Mouse (Mus musculus) bone marrow macrophage, adult 2 months (primary cell): ENCODE results near the gene Ftl1. TPM values are rescaled to one million over a fixed set of nuclear protein-coding genes. Genes with fewer than 3 reads are reported as not detected.
"Not testable (repeated sequence)": the region's sequence is repeated elsewhere in the genome, so short reads cannot be mapped to it uniquely, and the experiment has no call there.

Experiments used
- H3K27ac ChIP-seq: 2 replicates; pipeline ENCODE4 v1.5.1; 2012; ENCODE audit warnings: low read depth, low read length; ENCODE audit not compliant: insufficient read depth
- H3K4me1 ChIP-seq: 2 replicates; pipeline ENCODE4 v1.6.1; 2012; ENCODE audit warnings: low read length; ENCODE audit not compliant: control insufficient read depth, insufficient read depth
- H3K4me3 ChIP-seq: 2 replicates; pipeline ENCODE4 v1.5.1; 2012; ENCODE audit warnings: mild to moderate bottlenecking, low read length, moderate library complexity; ENCODE audit not compliant: insufficient read depth
- CTCF ChIP-seq: IDR thresholded peaks from 2 replicates; pipeline ENCODE4 v1.5.1; 2012; ENCODE audit warnings: low read depth, mild to moderate bottlenecking, low read length, moderate library complexity
- POLR2A ChIP-seq: IDR thresholded peaks from 2 replicates; pipeline ENCODE4 v1.6.1; 2012; ENCODE audit warnings: mild to moderate bottlenecking, low read depth, low read length, borderline replicate concordance
- polyA plus RNA-seq: library from polyadenylated mRNA; stranded (reverse); fragments of >200 nt; gene quantifications from 2 replicates; pipeline ENCODE4 v1.2.4, GENCODE M21; 2012; ENCODE audit not compliant: missing spikeins, insufficient read depth, insufficient read length

The Ftl1 gene
- polyA plus RNA-seq, 1 experiment = 20,120 TPM

- peaks cover 21% of the 10 kb centered on the region for H3K4me1 ChIP-seq
- no peak overlapping the region for H3K27ac ChIP-seq
- H3K4me3 ChIP-seq = no peak overlapping the region
- TF ChIP-seq CTCF (no peak), POLR2A (no peak)
Measured at GRCm38 (mm10) chr7:45489578-45489977, 29.9 kb upstream of the Ftl1 start.

DNA sequence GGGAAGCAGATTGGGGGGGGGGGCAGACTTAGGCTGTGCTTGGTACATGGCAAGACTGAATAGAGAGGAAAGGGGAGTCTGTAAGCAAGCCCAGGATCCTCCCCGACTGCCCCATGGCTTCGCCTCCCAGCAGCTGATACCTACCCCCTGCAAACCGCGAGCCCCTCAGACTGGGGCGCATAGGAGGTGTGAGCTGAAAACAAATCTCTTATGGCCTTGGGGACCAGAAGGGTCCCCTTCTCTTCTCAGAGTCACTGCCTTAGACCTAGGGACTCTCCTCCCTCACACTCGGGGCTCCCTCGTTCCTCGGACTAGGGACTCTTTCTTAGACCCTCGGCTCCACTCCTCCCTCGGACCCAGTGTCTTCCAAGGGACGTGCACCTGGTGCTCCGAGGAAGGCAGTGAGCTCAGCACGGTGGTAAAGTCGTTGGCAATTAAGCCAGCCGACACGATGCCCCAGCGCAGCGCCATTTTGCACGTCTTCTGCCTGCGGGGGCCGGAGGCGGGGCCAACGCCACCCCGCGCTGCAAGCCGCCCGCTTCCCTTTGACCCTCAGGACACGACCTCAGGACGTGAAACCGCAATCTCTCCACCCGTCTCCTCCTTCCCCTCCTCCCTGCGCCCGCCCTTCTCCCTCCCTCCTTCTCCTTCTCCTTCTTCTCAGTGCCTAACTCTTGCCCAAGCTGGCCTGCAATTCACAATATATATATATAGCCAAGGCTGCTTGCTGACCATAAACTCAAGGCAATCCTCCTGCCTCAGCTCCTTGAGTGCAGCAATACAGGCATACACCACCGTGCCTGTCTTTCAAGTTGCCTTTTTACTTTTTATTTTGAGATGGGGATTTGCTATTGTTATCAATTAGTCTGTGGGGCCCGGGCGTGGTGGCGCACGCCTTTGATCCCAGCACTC, 28.9 kb upstream of the Ftl1 start, which contains the start of gene Dhdh:
Gene Dhdh (minus strand): TSS at position 513 of the 912 bp plus-strand sequence.
- H3K4me3 ChIP-seq = peak within 1 kb of the TSS; percentile 79
- peak within 1 kb of the TSS; percentile 54 for H3K27ac ChIP-seq

GRCm38 (mm10) chr7:45487861-45488292, 28.2 kb upstream of the Ftl1 start:
- no peak overlapping the region for H3K27ac ChIP-seq
- TF ChIP-seq CTCF (no peak), POLR2A (no peak)
- peaks cover 21% of the 10 kb centered on the region for H3K4me1 ChIP-seq
- peak overlapping the region; percentile 79 for H3K4me3 ChIP-seq

More for the DNA sequence above, 28.9 kb upstream of the Ftl1 start, which contains the start of gene Dhdh:
- 0 out of 2 replicates have a peak, but pooled peaks have one; percentile 7 for TF ChIP-seq CTCF
- TF ChIP-seq POLR2A = peak; percentile 49; the same call in 1 of the 2 replicates
- peaks cover 21% of the 10 kb centered on the region for H3K4me1 ChIP-seq

GRCm38 (mm10) chr7:45486761-45487415, 27.2 kb upstream of the Ftl1 start, which contains the start of gene Gm45808:
TSS of gene Gm45808 (minus strand) at chr7:45486811.
- H3K4me3 ChIP-seq = peak within 1 kb of the TSS; percentile 79; the same call in 1 of the 2 replicates
- no peak within 1 kb of the TSS for H3K27ac ChIP-seq
- H3K4me1 ChIP-seq = peaks cover 21% of the 10 kb centered on the region
- TF ChIP-seq CTCF = no peak
- no peak for TF ChIP-seq POLR2A

- no peak overlapping the region for H3K4me3 ChIP-seq
- TF ChIP-seq POLR2A = no peak
- TF ChIP-seq CTCF = no peak
- no peak overlapping the region for H3K27ac ChIP-seq
- H3K4me1 ChIP-seq = peaks cover 20% of the 10 kb centered on the region
Measured at GRCm38 (mm10) chr7:45486158-45486557, 26.5 kb upstream of the Ftl1 start.

DNA sequence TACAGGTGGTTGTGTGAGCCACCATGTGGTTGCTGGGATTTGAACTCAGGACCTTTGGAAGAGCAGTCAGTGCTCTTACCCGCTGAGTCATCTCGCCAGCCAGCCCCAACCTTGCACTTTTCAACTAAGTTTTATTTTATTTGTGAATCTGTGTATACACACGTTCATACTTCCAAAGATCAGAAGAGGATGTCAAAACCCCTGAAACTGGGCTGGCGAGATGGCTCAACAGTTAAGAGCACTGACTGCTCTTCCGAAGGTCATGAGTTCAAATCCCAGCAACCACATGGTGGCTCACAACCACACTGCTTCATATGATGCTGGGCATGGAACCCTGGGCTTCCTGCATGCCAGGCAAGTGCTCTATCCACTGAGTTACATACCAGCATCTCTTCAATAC, 25.3 kb upstream of the Ftl1 start:
- not testable (repeated sequence) for H3K27ac ChIP-seq, H3K4me3 ChIP-seq
- H3K4me1 ChIP-seq = peaks cover 14% of the 10 kb centered on the region

DNA sequence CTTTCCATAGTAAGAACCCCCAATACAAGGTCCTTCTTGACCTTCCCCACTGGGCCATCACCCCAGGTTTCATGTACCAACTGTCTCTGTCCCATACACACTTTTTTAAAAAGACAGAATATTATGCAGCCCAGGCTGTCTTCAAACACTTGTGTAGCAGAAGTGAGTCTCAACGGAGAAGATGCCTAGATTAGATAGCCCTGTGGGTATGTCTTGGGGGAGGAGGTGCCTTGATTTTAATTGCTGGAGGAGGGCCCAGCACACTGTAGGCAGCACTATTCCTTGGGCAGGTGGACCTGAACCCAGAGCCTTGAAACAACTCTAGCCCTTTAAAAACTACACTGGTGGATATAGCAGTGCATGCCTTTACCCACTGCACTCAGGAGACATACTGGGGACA, 22.5 kb upstream of the Ftl1 start:
- Histone ChIP-seq H3K4me3 (no peak overlapping the region), H3K27ac (no peak overlapping the region), H3K4me1 (no peaks in the 10 kb centered on the region)
- TF ChIP-seq POLR2A (no peak), CTCF (no peak)

DNA sequence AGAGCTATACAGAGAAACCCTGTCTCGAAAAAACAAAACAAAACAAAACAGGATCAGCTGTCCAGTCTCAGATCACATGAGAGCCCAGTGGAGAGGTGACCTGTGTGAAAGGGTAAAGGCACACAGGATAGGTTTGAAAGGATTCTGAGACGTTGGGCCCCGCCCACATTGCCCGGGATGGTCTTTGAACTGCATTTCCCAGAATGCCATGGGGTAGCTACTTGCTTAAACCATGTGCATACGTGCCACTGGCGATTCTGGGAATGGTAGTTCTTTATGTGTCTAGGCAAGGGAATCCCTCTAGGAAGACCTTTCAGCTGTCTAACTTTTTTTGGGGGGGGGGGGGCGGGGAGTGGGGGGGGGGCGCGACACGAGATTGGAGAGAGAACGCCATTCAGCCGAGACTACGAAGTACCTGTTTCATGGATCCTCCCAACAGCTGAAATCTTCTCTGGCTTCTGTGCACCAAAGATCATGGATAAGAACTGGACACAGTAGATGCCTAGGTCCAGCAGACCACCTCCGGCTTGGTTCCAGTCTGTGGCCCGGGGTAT, 21.8 kb upstream of the Ftl1 start, which contains the start of gene Tulp2:
Gene Tulp2 (plus strand): TSS at position 504 of the 554 bp plus-strand sequence.
- TF ChIP-seq CTCF = no peak
- TF ChIP-seq POLR2A = no peak
- no peaks in the 10 kb centered on the region for H3K4me1 ChIP-seq
- H3K4me3 ChIP-seq = no peak within 1 kb of the TSS
- no peak within 1 kb of the TSS for H3K27ac ChIP-seq

DNA sequence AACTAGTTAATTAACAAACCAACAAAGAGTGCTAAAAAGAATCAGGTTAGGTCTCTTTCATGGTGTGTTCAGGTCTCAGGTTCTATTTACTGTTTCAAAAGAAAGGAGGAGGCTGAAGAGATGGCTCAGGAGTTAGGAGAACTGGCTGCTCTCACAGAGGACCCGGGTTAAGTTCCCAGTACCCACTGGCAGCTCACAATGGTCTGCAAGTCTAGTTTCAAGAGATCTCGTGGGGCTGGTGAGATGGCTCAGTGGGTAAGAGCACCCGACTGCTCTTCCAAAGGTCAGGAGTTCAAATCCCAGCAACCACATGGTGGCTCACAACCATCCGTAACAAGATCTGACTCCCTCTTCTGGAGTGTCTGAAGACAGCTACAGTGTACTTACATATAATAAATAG, 20.6 kb upstream of the Ftl1 start:
- H3K4me3 ChIP-seq, H3K4me1 ChIP-seq, H3K27ac ChIP-seq: not testable (repeated sequence)

DNA sequence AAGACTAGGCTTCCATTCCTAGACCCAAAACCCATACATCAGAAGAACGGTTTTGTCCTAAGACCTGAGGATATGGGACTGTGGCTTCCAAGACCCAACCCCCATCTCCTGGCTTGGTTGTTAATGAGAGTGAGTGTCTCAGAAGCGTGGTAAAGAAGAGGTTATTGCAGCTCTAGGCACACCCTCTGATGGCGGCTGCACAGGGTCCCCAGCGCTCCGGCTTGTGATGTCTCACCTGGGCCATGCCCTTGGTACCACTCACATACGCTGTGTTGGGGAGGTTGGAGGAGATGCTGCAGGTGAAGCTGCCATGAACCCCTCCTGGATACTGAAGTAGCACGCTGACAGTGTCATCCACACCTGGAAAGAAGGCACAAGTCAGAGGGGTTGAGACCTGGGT, 19.1 kb upstream of the Ftl1 start:
- H3K27ac ChIP-seq = no peak overlapping the region
- H3K4me1 ChIP-seq = no peaks in the 10 kb centered on the region
- TF ChIP-seq CTCF (no peak), POLR2A (no peak)
- no peak overlapping the region for H3K4me3 ChIP-seq
